Mouse (Mus musculus): ENCODE measurements around the gene Ncaph2. TPM values are rescaled to one million over a fixed set of nuclear protein-coding genes. Genes with fewer than 3 reads are reported as not detected.

Ncaph2 gene
- polyA plus RNA-seq, 1 experiment from 2014 or later: 132 TPM

DNA sequence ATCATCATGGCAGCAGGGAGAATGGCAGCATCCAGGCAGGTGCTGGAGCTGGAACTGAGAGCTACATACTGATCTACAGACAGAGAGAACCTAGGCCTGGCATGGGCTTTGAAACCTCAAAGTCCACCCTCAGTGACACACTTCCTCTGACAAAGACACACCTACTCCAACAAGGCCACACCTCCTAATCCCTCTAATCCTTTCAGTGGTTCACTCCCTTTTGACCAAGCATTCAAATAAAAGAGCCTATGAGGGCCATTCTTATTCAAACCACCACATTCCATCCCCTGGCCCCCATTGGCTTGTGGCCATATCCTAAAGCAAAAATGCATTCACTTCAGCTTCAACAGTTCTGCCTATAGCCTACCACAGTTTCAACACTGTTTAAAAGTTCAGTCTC, 51.2 kb downstream of the Ncaph2 start:
- Histone ChIP-seq H3K4me1 (ENCODE audit: control insufficient read depth, insufficient read depth, low read length) (no peaks in the 10 kb centered on the region), H3K27me3 (replicated peaks; ENCODE audit: control insufficient read depth, insufficient read depth, low read length) (no peaks in the 10 kb centered on the region), H3K9ac (ENCODE audit: low read length) (no peak overlapping the region), H3K9me3 (replicated peaks; ENCODE audit: control insufficient read depth, low read length) (no peaks in the 10 kb centered on the region), H3K4me2 (ENCODE audit: low read length) (no peak overlapping the region), H3K36me3 (ENCODE audit: control insufficient read depth, insufficient read depth, low read length) (no peaks in the 10 kb centered on the region), H3K4me3 (ENCODE audit: low read depth, low read length) (no peak overlapping the region), H3K27ac (ENCODE audit: low read depth, low read length) (no peak overlapping the region)
- ATAC-seq: no peak
- DNase-seq (ENCODE audit: low spot score): no peak

DNA sequence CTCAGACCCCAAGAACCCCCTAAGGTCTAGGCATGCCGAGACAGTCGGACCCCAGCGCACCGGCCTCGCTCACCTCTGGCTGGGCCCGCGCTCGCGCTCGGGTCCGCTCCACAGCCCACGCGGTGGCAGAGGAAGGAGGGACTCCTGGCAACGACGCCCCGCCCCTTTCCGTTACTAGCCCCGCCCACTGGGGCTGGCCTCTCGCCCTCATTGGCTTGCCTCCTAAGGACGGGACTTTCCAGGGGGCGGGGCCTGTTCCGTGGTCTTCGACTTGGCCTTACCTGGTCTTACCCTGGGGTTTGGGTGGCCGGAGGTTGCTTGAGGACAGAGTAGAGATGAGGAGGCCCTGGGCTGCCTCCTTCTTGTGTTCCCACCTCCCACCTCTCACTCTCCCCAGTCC, 54.6 kb downstream of the Ncaph2 start, which contains the start of gene Syce3:
Gene Syce3, minus strand, starts transcription at position 386 of the 400 bp plus-strand sequence.
- WGBS: 90% methylated on average over 24 of the region's 24 CpGs
- Histone ChIP-seq H3K9ac (ENCODE audit: low read length) (no peak within 1 kb of the TSS), H3K36me3 (ENCODE audit: control insufficient read depth, insufficient read depth, low read length) (no peaks in the 10 kb centered on the region), H3K4me2 (ENCODE audit: low read length) (no peak within 1 kb of the TSS), H3K27me3 (replicated peaks; ENCODE audit: control insufficient read depth, insufficient read depth, low read length) (no peaks in the 10 kb centered on the region), H3K4me3 (ENCODE audit: low read depth, low read length) (no peak within 1 kb of the TSS), H3K9me3 (replicated peaks; ENCODE audit: control insufficient read depth, low read length) (no peaks in the 10 kb centered on the region), H3K4me1 (ENCODE audit: control insufficient read depth, insufficient read depth, low read length) (no peaks in the 10 kb centered on the region), H3K27ac (ENCODE audit: low read depth, low read length) (no peak within 1 kb of the TSS)
- ATAC-seq (no peak), DNase-seq (ENCODE audit: low spot score) (no peak)

DNA sequence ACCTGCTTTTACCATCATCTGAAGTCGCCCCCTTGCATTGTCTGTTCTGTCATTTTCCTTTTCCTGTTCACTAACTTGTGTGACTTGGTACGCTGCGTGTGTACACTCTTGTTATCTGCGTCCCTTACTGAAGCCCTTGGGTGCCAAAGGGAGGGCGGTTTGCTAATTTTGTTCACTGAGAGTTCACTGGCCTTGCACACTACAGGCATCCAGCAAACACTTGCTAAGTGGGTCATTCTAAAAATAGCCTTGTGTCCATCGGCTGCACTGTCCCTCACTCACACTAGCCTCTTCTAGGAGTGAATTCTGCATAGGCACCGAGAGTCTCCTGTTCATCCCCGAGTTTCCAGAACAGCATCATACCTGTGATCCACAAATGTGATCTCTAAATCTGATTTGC, 59.8 kb downstream of the Ncaph2 start:
- 90% methylated on average over 8 of the region's 8 CpGs for WGBS
- Histone ChIP-seq H3K27me3 (replicated peaks; ENCODE audit: control insufficient read depth, insufficient read depth, low read length) (no peaks in the 10 kb centered on the region), H3K27ac (ENCODE audit: low read depth, low read length) (no peak overlapping the region), H3K4me1 (ENCODE audit: control insufficient read depth, insufficient read depth, low read length) (no peaks in the 10 kb centered on the region), H3K9ac (ENCODE audit: low read length) (no peak overlapping the region), H3K9me3 (replicated peaks; ENCODE audit: control insufficient read depth, low read length) (no peaks in the 10 kb centered on the region), H3K4me2 (ENCODE audit: low read length) (no peak overlapping the region), H3K36me3 (ENCODE audit: control insufficient read depth, insufficient read depth, low read length) (peaks cover 27% of the 10 kb centered on the region), H3K4me3 (ENCODE audit: low read depth, low read length) (no peak overlapping the region)
- ATAC-seq (no peak), DNase-seq (ENCODE audit: low spot score) (no peak)

DNA sequence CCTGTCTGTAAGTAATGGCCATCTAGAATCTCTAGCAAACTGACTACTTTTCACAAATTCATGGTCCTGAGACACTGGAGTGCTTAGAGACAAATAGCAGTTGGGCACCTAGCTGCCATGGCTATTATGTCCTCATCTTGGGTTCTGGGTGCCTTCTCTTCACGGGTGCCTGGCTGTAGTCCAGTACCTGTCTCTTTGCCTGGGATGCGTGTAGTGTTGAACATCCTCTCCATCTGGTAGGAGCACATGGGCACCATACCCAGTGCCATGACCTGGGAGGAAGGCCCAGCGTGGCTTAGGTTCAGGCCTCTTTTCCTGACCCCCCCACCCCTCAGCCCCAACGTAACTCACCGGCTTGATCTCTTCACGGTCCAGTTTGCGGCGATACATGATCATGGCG, 66.4 kb downstream of the Ncaph2 start:
- H3K36me3 ChIP-seq (ENCODE audit: control insufficient read depth, insufficient read depth, low read length): peaks cover 40% of the 10 kb centered on the region
- H3K9me3 ChIP-seq (replicated peaks; ENCODE audit: control insufficient read depth, low read length): no peaks in the 10 kb centered on the region
- H3K4me3 ChIP-seq (ENCODE audit: low read depth, low read length): no peak overlapping the region
- no peak overlapping the region for H3K9ac ChIP-seq (ENCODE audit: low read length)
- no peak overlapping the region for H3K27ac ChIP-seq (ENCODE audit: low read depth, low read length)
- no peak for DNase-seq (ENCODE audit: low spot score)
- H3K4me2 ChIP-seq (ENCODE audit: low read length): no peak overlapping the region
- no peaks in the 10 kb centered on the region for H3K27me3 ChIP-seq (replicated peaks; ENCODE audit: control insufficient read depth, insufficient read depth, low read length)
- no peaks in the 10 kb centered on the region for H3K4me1 ChIP-seq (ENCODE audit: control insufficient read depth, insufficient read depth, low read length)
- ATAC-seq: no peak
- WGBS: 93% methylated on average over 9 of the region's 9 CpGs

Small RNAs within 50 kb of the gene (microRNA-seq; reads per million reads assigned to microRNA genes)
- gene Mir6959: not detected

Other genes with a start within 250 kb of the Ncaph2 start
- 15.9 and 17.0 TPM in 2 replicates for gene Tubgcp6, start 232.6 kb upstream of the Ncaph2 start, polyA plus RNA-seq (2014; fragmentation: Nextera tagmentation; extraction: Ambion mirVana)
- gene Hdac10, start 227.0 kb upstream of the Ncaph2 start, polyA plus RNA-seq (2014; fragmentation: Nextera tagmentation; extraction: Ambion mirVana): 18.4 and 25.4 TPM in 2 replicates
- 4.8 and 5.1 TPM in 2 replicates for gene Mapk12, start 215.0 kb upstream of the Ncaph2 start, polyA plus RNA-seq (2014; fragmentation: Nextera tagmentation; extraction: Ambion mirVana)
- 28.1 and 30.1 TPM in 2 replicates for gene Mapk11, start 206.1 kb upstream of the Ncaph2 start, polyA plus RNA-seq (2014; fragmentation: Nextera tagmentation; extraction: Ambion mirVana)
- 101 TPM in 2 replicates for gene Plxnb2, start 174.9 kb upstream of the Ncaph2 start, polyA plus RNA-seq (2014; fragmentation: Nextera tagmentation; extraction: Ambion mirVana)
- gene Dennd6b, start 159.2 kb upstream of the Ncaph2 start, polyA plus RNA-seq (2014; fragmentation: Nextera tagmentation; extraction: Ambion mirVana): 39.0 and 49.2 TPM in 2 replicates
- gene Ppp6r2, start 144.2 kb upstream of the Ncaph2 start, polyA plus RNA-seq (2014; fragmentation: Nextera tagmentation; extraction: Ambion mirVana): 69.4 and 77.1 TPM in 2 replicates
- 61.8 and 82.8 TPM in 2 replicates for gene Sbf1, start 40.4 kb upstream of the Ncaph2 start, polyA plus RNA-seq (2014; fragmentation: Nextera tagmentation; extraction: Ambion mirVana)
- gene Adm2, start 33.0 kb upstream of the Ncaph2 start, polyA plus RNA-seq (2014; fragmentation: Nextera tagmentation; extraction: Ambion mirVana): not detected in 2 replicates
- gene Miox, start 21.3 kb upstream of the Ncaph2 start, polyA plus RNA-seq (2014; fragmentation: Nextera tagmentation; extraction: Ambion mirVana): not detected in 2 replicates
- 19.9 and 22.1 TPM in 2 replicates for gene Lmf2, start 60 bp upstream of the Ncaph2 start, polyA plus RNA-seq (2014; fragmentation: Nextera tagmentation; extraction: Ambion mirVana)
- gene Sco2, start 18.1 kb downstream of the Ncaph2 start, polyA plus RNA-seq (2014; fragmentation: Nextera tagmentation; extraction: Ambion mirVana): 14.7 and 16.4 TPM in 2 replicates
- 2.4 and 2.8 TPM in 2 replicates for gene Tymp, start 21.3 kb downstream of the Ncaph2 start, polyA plus RNA-seq (2014; fragmentation: Nextera tagmentation; extraction: Ambion mirVana)
- 2.8 and 2.9 TPM in 2 replicates for gene Odf3b, start 23.6 kb downstream of the Ncaph2 start, polyA plus RNA-seq (2014; fragmentation: Nextera tagmentation; extraction: Ambion mirVana)
- gene Klhdc7b, start 29.2 kb downstream of the Ncaph2 start, polyA plus RNA-seq (2014; fragmentation: Nextera tagmentation; extraction: Ambion mirVana): not detected in 2 replicates
- not detected in 2 replicates for gene Syce3, start 54.8 kb downstream of the Ncaph2 start, polyA plus RNA-seq (2014; fragmentation: Nextera tagmentation; extraction: Ambion mirVana)
- gene Cpt1b, start 70.1 kb downstream of the Ncaph2 start, polyA plus RNA-seq (2014; fragmentation: Nextera tagmentation; extraction: Ambion mirVana): 0.79 and 0.89 TPM in 2 replicates
- gene C730034F03Rik, start 73.9 kb downstream of the Ncaph2 start, polyA plus RNA-seq (2014; fragmentation: Nextera tagmentation; extraction: Ambion mirVana): 1.3 and 2.0 TPM in 2 replicates
- gene Gm44502, start 74.0 kb downstream of the Ncaph2 start, polyA plus RNA-seq (2014; fragmentation: Nextera tagmentation; extraction: Ambion mirVana): not detected in 2 replicates
- gene Chkb, start 74.2 kb downstream of the Ncaph2 start, polyA plus RNA-seq (2014; fragmentation: Nextera tagmentation; extraction: Ambion mirVana): 59.3 and 66.3 TPM in 2 replicates
- 32.1 and 45.0 TPM in 2 replicates for gene Mapk8ip2, start 98.2 kb downstream of the Ncaph2 start, polyA plus RNA-seq (2014; fragmentation: Nextera tagmentation; extraction: Ambion mirVana)
- gene Arsa, start 121.7 kb downstream of the Ncaph2 start, polyA plus RNA-seq (2014; fragmentation: Nextera tagmentation; extraction: Ambion mirVana): 14.0 and 16.5 TPM in 2 replicates
- 4.8 and 6.0 TPM in 2 replicates for gene Shank3, start 143.9 kb downstream of the Ncaph2 start, polyA plus RNA-seq (2014; fragmentation: Nextera tagmentation; extraction: Ambion mirVana)
- 0.63 and 1.2 TPM in 2 replicates for gene Acr, start 212.6 kb downstream of the Ncaph2 start, polyA plus RNA-seq (2014; fragmentation: Nextera tagmentation; extraction: Ambion mirVana)
- 61.9 and 67.0 TPM in 2 replicates for gene Rabl2, start 236.2 kb downstream of the Ncaph2 start, polyA plus RNA-seq (2014; fragmentation: Nextera tagmentation; extraction: Ambion mirVana)